Mouse (Mus musculus) adrenal gland, postnatal 10 days (tissue): Measurements from ENCODE around the gene AC153137.1. TPM values are rescaled to one million over a fixed set of nuclear protein-coding genes. Genes with fewer than 3 reads are reported as not detected.
A peak's percentile ranks its signal among the peaks of the same experiment; 100 is the strongest.
"Not testable (repeated sequence)": the region's sequence is repeated elsewhere in the genome, so short reads cannot be mapped to it uniquely, and the experiment has no call there.

Source experiments
- DNase-seq: peaks from one replicate; pipeline ENCODE4 v3.0.0; 2021; ENCODE audit warnings: mixed read lengths
- long read RNA-seq, 2 experiments: library from polyadenylated mRNA; stranded (forward); transcript quantifications; one replicate each; pipeline ENCODE4 v2.0.0; 2021
- total RNA-seq, 2 experiments: library from RNA; stranded (reverse); gene quantifications; 2 replicates each; pipeline ENCODE4 v1.2.3; 2021

Gene AC153137.1
- not detected for total RNA-seq
- long read RNA-seq, experiment 1, result 0 reads
- long read RNA-seq, experiment 2, result 0 reads

- DNase-seq, result not testable (repeated sequence)
Measured at GRCm38 (mm10) chr1:30977868-30978267, at the start of gene AC153137.1. Gene AC153137.1 (minus strand): TSS chr1:30977968.

- no peak for DNase-seq
Measured at GRCm38 (mm10) chr1:31023173-31023572, 45.4 kb upstream of the AC153137.1 start.

- DNase-seq, result peak; percentile 89
Measured at GRCm38 (mm10) chr1:31019283-31019682, 41.5 kb upstream of the AC153137.1 start.

- DNase-seq, result peak; percentile 8
Measured at GRCm38 (mm10) chr1:31017377-31017776, 39.6 kb upstream of the AC153137.1 start.

GRCm38 (mm10) chr1:31016068-31016467 lies 38.3 kb upstream of the AC153137.1 start:
- no peak for DNase-seq

DNA sequence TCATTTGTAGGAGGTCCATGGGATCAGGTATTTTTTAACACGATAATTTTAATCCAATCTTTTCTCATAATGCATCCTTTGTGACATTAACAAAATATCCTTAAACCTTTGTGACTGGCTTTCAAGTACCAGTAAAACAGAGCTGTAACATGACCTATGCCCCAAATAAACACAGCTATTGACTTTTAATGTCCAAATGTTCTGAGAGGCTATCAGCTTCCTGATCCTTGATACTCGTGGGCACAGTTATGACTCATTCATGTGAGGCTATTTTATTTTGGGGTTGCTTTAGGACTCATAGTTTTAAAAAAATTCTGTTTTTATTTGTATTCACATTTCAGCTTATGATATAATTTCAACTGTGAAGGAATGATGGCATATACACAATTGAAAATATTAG lies 37.5 kb upstream of the AC153137.1 start:
- DNase-seq, result no peak

- peak; percentile 12 for DNase-seq
Measured at GRCm38 (mm10) chr1:30977239-30977638, 529 bp downstream of the AC153137.1 start.

- DNase-seq, result no peak
Measured at GRCm38 (mm10) chr1:30951795-30952194, 26.0 kb downstream of the AC153137.1 start.

DNA sequence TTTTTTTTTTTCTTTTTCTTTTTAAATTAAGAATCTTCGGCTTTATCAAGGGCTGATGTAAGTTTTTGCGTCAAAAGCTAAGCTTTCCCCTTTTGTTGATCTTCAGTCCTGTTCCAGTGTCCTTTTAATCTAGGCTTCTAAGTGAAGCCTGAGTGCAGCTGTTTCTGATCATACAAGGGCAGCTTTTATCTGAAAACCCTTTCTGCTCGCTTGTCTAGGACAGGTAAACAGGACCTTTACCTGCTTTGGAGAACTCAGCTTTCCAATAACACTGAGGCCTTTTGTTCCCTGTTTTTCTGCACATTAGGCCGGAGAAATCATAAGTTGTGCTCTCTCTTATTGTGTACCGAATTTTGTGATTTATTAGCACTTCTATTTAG lies 27.3 kb downstream of the AC153137.1 start:
- DNase-seq, result no peak

DNA sequence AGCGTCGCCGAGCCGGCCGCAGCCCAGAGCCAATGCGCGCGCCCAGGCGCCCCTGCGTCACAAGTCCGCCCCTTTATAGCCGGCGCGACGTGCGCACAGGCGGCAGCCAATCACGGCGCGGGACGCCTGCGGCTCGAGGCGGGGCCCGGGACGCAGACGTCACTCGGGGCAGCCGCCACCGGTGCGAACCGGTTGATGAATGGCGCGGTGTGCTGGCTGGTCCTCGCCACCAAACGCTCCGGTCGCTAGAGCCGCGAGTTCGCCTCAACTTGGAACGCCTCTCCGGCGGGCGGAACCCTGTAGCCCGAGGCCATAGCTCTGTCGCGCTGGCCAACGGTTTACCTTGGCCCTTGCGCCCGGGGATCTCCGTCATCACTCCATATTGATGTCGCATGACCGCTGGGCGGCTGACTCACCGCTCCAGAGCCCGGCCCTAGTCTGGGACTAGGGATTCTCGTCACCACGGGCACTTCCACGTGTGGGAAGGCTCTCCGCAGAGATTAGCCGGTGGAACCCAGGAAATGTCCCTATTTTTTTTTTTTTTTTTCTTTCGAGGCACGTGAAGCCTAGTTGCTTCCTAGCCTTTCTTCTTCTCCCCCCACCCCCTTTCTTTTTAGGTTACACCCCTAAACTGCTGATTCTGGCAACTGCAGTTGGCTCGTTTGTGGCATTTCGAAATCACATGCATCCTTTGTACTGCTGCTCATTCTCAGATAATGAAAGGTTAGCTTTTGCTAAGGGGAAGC lies 27.9 kb downstream of the AC153137.1 start:
- DNase-seq, result peak; percentile 98

- DNase-seq, result peak; percentile 76
Measured at GRCm38 (mm10) chr1:30948950-30949639, 28.7 kb downstream of the AC153137.1 start.

- peak; percentile 39 for DNase-seq
Measured at GRCm38 (mm10) chr1:30948361-30948949, 29.3 kb downstream of the AC153137.1 start.

DNA sequence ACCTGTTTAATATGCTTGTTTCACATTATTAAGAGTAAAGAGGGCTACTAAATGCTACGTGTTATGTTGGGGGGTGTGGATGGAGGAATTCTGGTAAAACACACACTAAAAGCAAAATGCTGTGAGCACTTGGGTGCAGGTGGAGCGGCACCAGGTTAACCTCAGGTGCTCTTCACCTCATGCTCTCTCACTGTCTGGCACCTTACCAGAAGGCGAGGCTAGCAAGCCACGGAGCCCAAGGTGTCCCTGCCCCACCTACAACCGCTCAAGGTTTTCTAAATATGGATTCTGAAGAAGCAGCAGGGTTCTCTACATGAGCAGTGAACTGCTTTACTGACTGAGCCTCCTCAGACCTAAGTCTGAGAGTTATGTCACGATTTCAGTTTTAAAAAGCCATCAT lies 32.6 kb downstream of the AC153137.1 start:
- DNase-seq, result peak; percentile 31

DNA sequence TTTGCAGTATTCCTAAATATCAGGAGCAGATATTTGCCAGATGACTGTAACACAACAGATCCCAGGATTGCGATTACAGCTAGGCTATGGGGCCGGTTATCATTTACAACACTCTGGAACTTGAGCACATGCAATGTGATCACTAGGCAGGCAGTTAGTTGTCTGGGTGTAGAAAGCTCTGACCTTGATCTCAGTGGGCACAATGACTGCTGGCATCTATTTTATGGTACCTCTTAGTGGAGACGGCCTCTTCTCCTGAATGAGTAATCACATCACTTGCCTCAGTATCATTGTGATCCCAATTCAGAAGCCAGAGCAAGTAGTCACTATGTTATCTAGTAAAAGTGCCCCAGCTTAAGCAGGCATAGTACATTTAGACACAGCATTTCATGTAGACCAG lies 37.2 kb downstream of the AC153137.1 start:
- DNase-seq, result no peak

DNA sequence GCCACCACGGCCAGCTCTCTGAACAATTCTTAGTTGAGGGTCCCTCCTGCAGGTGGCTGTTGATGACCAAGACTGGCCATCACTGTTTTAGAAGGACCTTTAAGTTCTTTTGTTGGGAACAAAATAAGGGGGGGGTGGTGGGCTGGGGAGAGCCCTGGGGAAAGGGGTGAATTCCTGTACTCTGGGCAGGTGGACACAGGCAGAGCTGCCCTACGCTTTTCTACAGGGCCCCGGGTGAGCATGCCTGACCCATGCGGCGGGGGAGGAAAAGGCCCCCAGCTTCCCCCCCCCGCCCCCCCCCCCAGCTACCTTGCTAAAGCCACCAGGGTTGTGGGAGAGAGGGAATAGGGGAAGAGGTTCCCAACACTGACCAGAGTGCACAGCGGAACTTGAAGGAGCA lies 39.4 kb downstream of the AC153137.1 start:
- no peak for DNase-seq

DNA sequence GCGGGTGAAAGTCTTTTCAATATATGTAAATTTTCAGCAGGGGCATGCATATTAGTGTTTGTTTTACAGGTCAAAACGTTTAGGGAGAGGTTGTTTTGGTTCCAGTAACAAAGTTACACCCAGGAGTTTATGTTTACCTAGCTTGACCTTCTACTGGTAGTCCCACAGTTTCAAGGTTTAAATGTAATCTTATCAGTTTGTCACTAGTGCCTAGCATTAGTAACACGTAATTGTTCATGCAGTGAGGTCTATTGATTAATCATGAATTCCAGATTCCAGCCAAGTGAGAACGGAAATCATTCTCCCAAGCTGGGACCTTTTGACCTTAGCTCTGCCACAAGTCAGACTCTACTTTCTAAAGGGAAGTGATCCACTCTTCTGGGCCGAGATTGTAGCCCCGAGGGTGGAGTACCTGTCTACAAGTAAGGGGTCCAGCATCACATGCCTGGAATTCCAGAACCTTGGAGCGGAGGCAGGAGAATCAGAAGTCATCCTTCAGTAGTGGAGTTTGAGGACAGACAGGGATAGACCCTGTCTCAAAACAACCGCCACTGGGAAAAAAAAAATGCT lies 40.3 kb downstream of the AC153137.1 start:
- no peak for DNase-seq

DNA sequence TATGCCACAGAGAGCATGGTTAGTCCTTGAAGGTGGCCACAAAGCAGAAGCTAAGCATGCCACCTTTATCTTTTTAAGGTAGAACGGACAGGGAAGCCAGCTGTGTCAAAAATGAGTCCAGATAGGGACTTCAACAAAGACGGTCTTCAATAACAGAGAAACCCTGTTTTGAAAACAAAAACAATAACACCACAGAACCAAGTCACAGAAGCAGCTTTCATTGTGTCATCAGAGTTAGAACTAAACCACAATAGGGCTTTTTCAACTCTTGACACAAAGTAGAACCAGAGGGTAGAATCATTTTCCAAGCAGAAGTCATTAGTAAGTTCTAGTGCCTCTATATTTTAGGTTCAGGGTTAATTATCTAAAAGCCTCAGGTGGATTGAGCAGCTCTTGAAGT lies 41.3 kb downstream of the AC153137.1 start:
- DNase-seq, result no peak

DNA sequence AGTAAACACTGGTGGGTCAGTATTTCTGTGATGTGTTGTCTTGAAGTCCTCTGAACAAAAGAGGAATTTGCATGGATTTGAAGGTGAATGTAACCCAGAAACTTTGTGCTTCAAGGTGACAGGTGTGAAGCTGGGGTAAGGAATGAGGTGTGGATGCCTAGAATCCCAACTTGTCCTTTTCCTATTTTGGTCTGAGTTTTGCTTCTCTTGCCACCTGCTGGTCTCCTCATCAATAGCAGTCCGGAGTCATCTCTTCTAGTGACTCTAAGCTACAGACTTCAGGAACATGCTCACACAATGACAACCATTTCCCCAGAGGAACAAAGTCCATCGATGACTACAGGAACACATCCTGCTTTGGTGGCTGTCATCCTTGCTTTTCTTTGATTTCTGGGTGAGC lies 46.9 kb downstream of the AC153137.1 start:
- no peak for DNase-seq

- DNase-seq, result no peak
Measured at GRCm38 (mm10) chr1:30930194-30930593, 47.6 kb downstream of the AC153137.1 start.
